Mouse (Mus musculus) embryonic facial prominence, embryonic 11.5 days (tissue): ENCODE data around the gene G530012D18Rik. TPM values are rescaled to one million over a fixed set of nuclear protein-coding genes. Genes with fewer than 3 reads are reported as not detected.
"Not testable (repeated sequence)": the region's sequence is repeated elsewhere in the genome, so short reads cannot be mapped to it uniquely, and the experiment has no call there.

Source experiments
- ATAC-seq: fragments of 200-750 bp; cut with Nextera tagmentation; replicated peaks from 2 replicates; pipeline ENCODE4 v1.8.0; 2017; ENCODE audit warnings: low read depth; ENCODE audit not compliant: insufficient number of reproducible peaks, low FRiP score, low TSS enrichment
- DNase-seq: peaks from one replicate; pipeline ENCODE4 v3.0.0-alpha.2; 2015; ENCODE audit warnings: low spot score
- H3K27ac ChIP-seq: fragments of 300-500 bp; sonication (generic); replicated peaks from 2 replicates; pipeline ENCODE4 v1.5.1; 2014; ENCODE audit warnings: mild to moderate bottlenecking, low read depth, low read length, control low read depth
- H3K27me3 ChIP-seq: fragments of 300-500 bp; sonication (generic); 2 replicates; pipeline ENCODE4 v1.6.1; 2014; ENCODE audit warnings: mild to moderate bottlenecking, low read length, moderate library complexity, mixed read lengths; ENCODE audit not compliant: control insufficient read depth, insufficient read depth
- H3K36me3 ChIP-seq: fragments of 300-500 bp; sonication (generic); replicated peaks from 2 replicates; pipeline ENCODE4 v1.6.1; 2014; ENCODE audit warnings: low read depth, mild to moderate bottlenecking, low read length, moderate library complexity, mixed read lengths; ENCODE audit not compliant: control insufficient read depth, insufficient read depth
- H3K4me1 ChIP-seq: fragments of 300-500 bp; sonication (generic); 2 replicates; pipeline ENCODE4 v1.6.1; 2014; ENCODE audit warnings: low read length, mixed read lengths; ENCODE audit not compliant: control insufficient read depth, insufficient read depth
- H3K4me2 ChIP-seq: fragments of 300-500 bp; sonication (generic); 2 replicates; pipeline ENCODE4 v1.6.1; 2014; ENCODE audit warnings: low read depth, mild to moderate bottlenecking, control low read depth, low read length, moderate library complexity
- H3K4me3 ChIP-seq: fragments of 300-500 bp; sonication (generic); 2 replicates; pipeline ENCODE4 v1.5.1; 2014; ENCODE audit warnings: low read depth, low read length, control low read depth
- H3K9ac ChIP-seq: fragments of 300-500 bp; sonication (generic); replicated peaks from 2 replicates; pipeline ENCODE4 v1.6.1; 2014; ENCODE audit warnings: mild to moderate bottlenecking, control low read depth, low read length
- H3K9me3 ChIP-seq: fragments of 300-500 bp; sonication (generic); replicated peaks from 2 replicates; pipeline ENCODE4 v1.6.1; 2016; ENCODE audit warnings: mild to moderate bottlenecking, low read length, inconsistent platforms, mixed read lengths; ENCODE audit not compliant: control insufficient read depth
- WGBS: fragments of 180-500 bp; shearing (Covaris S2); extraction: QIAGEN DNeasy Blood & Tissue Kit; methylation state at CpG from one replicate; pipeline ENCODE4 v1.1.7; 2014; 5-methylcytosine and 5-hydroxymethylcytosine counted together
- polyA plus RNA-seq: library from polyadenylated mRNA; unstranded; fragments of >200 nt; fragmentation: Nextera tagmentation; extraction: Ambion mirVana; gene quantifications from 2 replicates; pipeline ENCODE4 v1.2.1, GENCODE M21; 2014

The G530012D18Rik gene
- polyA plus RNA-seq, 1 experiment from 2014 or later, result not detected

- not testable (repeated sequence) for H3K27me3 ChIP-seq, DNase-seq, H3K36me3 ChIP-seq, H3K27ac ChIP-seq, H3K4me1 ChIP-seq, H3K9ac ChIP-seq, H3K4me2 ChIP-seq, H3K4me3 ChIP-seq, ATAC-seq, H3K9me3 ChIP-seq
- WGBS, result 59% methylated on average over 4 of the region's 4 CpGs
Measured at GRCm38 (mm10) chr1:85600794-85601193, 25.3 kb downstream of the G530012D18Rik start.

GRCm38 (mm10) chr1:85604341-85604740, 28.9 kb downstream of the G530012D18Rik start:
- H3K4me2 ChIP-seq, H3K27me3 ChIP-seq, H3K4me3 ChIP-seq, H3K4me1 ChIP-seq, H3K36me3 ChIP-seq, H3K9ac ChIP-seq, H3K27ac ChIP-seq, DNase-seq, ATAC-seq, H3K9me3 ChIP-seq: not testable (repeated sequence)
- no CpG with 5 or more reads among the region's 1 CpGs for WGBS

- not testable (repeated sequence) for H3K36me3 ChIP-seq, H3K4me3 ChIP-seq, H3K4me1 ChIP-seq, DNase-seq, H3K9ac ChIP-seq, H3K9me3 ChIP-seq, H3K27ac ChIP-seq, H3K4me2 ChIP-seq, H3K27me3 ChIP-seq, ATAC-seq
- WGBS, result 73% methylated on average over 3 of the region's 4 CpGs
Measured at GRCm38 (mm10) chr1:85608361-85608760, 32.9 kb downstream of the G530012D18Rik start.

GRCm38 (mm10) chr1:85610581-85610980, 35.1 kb downstream of the G530012D18Rik start:
- H3K9me3 ChIP-seq, H3K4me1 ChIP-seq, H3K4me2 ChIP-seq, DNase-seq, H3K9ac ChIP-seq, ATAC-seq, H3K36me3 ChIP-seq, H3K27me3 ChIP-seq, H3K27ac ChIP-seq, H3K4me3 ChIP-seq: not testable (repeated sequence)
- WGBS, result no CpG with 5 or more reads among the region's 4 CpGs

GRCm38 (mm10) chr1:85615096-85615495, 39.6 kb downstream of the G530012D18Rik start:
- not testable (repeated sequence) for H3K27me3 ChIP-seq, H3K4me2 ChIP-seq, DNase-seq, H3K9me3 ChIP-seq, H3K4me3 ChIP-seq, ATAC-seq, H3K27ac ChIP-seq, H3K36me3 ChIP-seq, H3K9ac ChIP-seq, H3K4me1 ChIP-seq
- WGBS, result 93% methylated on average over 3 of the region's 3 CpGs

- not testable (repeated sequence) for H3K27me3 ChIP-seq, ATAC-seq, H3K4me1 ChIP-seq, H3K9me3 ChIP-seq, H3K4me2 ChIP-seq, H3K9ac ChIP-seq, H3K4me3 ChIP-seq, H3K27ac ChIP-seq, H3K36me3 ChIP-seq, DNase-seq
- 66% methylated on average over 3 of the region's 3 CpGs for whole genome bisulfite sequencing
Measured at GRCm38 (mm10) chr1:85615819-85616218, 40.3 kb downstream of the G530012D18Rik start.

GRCm38 (mm10) chr1:85617161-85617560, 41.7 kb downstream of the G530012D18Rik start:
- H3K27me3 ChIP-seq, H3K27ac ChIP-seq, H3K36me3 ChIP-seq, H3K4me2 ChIP-seq, DNase-seq, H3K4me1 ChIP-seq, H3K9me3 ChIP-seq, H3K9ac ChIP-seq, H3K4me3 ChIP-seq, ATAC-seq: not testable (repeated sequence)
- 64% methylated on average over 4 of the region's 5 CpGs for WGBS

GRCm38 (mm10) chr1:85618689-85619088, 43.2 kb downstream of the G530012D18Rik start:
- 54% methylated on average over 1 of the region's 1 CpGs for WGBS

More at GRCm38 (mm10) chr1:85618689-85619088, 43.2 kb downstream of the G530012D18Rik start:
- H3K4me1 ChIP-seq, H3K27ac ChIP-seq, H3K36me3 ChIP-seq, H3K9ac ChIP-seq, H3K27me3 ChIP-seq, DNase-seq, H3K4me3 ChIP-seq, ATAC-seq, H3K9me3 ChIP-seq, H3K4me2 ChIP-seq: not testable (repeated sequence)
